Mouse (Mus musculus): ENCODE results near the gene Cdk6. TPM values are rescaled to one million over a fixed set of nuclear protein-coding genes. Genes with fewer than 3 reads are reported as not detected.
"Not testable (repeated sequence)": the region's sequence is repeated elsewhere in the genome, so short reads cannot be mapped to it uniquely, and the experiment has no call there.

Cdk6 gene
- total RNA-seq, 4 experiments from 2014 or later, result 3.5 to 9.3 (median 5.5) TPM

GRCm38 (mm10) chr5:3420832-3421228, 79.5 kb downstream of the Cdk6 start:
- no peak for DNase-seq (ENCODE audit: low spot score in 2 of 2)

GRCm38 (mm10) chr5:3433131-3433700, 91.9 kb downstream of the Cdk6 start:
- DNase-seq (ENCODE audit: low spot score in 2 of 2), result peak in 1 of 2 experiments; percentile 6

- not testable (repeated sequence) for DNase-seq (ENCODE audit: low spot score in 2 of 2)
Observed at GRCm38 (mm10) chr5:3434105-3434504, 92.8 kb downstream of the Cdk6 start.

- not testable (repeated sequence) for DNase-seq (ENCODE audit: low spot score in 2 of 2)
Observed at GRCm38 (mm10) chr5:3438453-3439003, 97.2 kb downstream of the Cdk6 start.

GRCm38 (mm10) chr5:3439386-3439785, 98.1 kb downstream of the Cdk6 start:
- DNase-seq (ENCODE audit: low spot score in 2 of 2), result not testable (repeated sequence)

GRCm38 (mm10) chr5:3442524-3442923, 101.2 kb downstream of the Cdk6 start:
- DNase-seq (ENCODE audit: low spot score in 2 of 2), result not testable (repeated sequence)

GRCm38 (mm10) chr5:3451233-3451632, 109.9 kb downstream of the Cdk6 start:
- not testable (repeated sequence) for DNase-seq (ENCODE audit: low spot score in 2 of 2)

- not testable (repeated sequence) for DNase-seq (ENCODE audit: low spot score in 2 of 2)
Observed at GRCm38 (mm10) chr5:3453946-3454345, 112.7 kb downstream of the Cdk6 start.

GRCm38 (mm10) chr5:3460907-3461306, 119.6 kb downstream of the Cdk6 start:
- no peak for DNase-seq (ENCODE audit: low spot score in 2 of 2)

GRCm38 (mm10) chr5:3461401-3461800, 120.1 kb downstream of the Cdk6 start:
- no peak for DNase-seq (ENCODE audit: low spot score in 2 of 2)

GRCm38 (mm10) chr5:3462897-3463757, 121.8 kb downstream of the Cdk6 start:
- no peak for DNase-seq (ENCODE audit: low spot score in 2 of 2)

- no peak for DNase-seq (ENCODE audit: low spot score in 2 of 2)
Observed at GRCm38 (mm10) chr5:3463758-3464157, 122.5 kb downstream of the Cdk6 start.

GRCm38 (mm10) chr5:3466069-3466877, 125.0 kb downstream of the Cdk6 start:
- no peak for DNase-seq (ENCODE audit: low spot score in 2 of 2)

- no peak for DNase-seq (ENCODE audit: low spot score in 2 of 2)
Observed at GRCm38 (mm10) chr5:3470866-3471265, 129.6 kb downstream of the Cdk6 start.

- DNase-seq (ENCODE audit: low spot score in 2 of 2), result no peak
Observed at GRCm38 (mm10) chr5:3472311-3473156, 131.2 kb downstream of the Cdk6 start.

- DNase-seq (ENCODE audit: low spot score in 2 of 2), result no peak
Observed at GRCm38 (mm10) chr5:3477711-3478110, 136.4 kb downstream of the Cdk6 start.

GRCm38 (mm10) chr5:3478216-3478615, 136.9 kb downstream of the Cdk6 start:
- DNase-seq (ENCODE audit: low spot score in 2 of 2), result no peak

- DNase-seq (ENCODE audit: low spot score in 2 of 2), result no peak
Observed at GRCm38 (mm10) chr5:3479016-3479795, 137.9 kb downstream of the Cdk6 start.

- no peak for DNase-seq (ENCODE audit: low spot score in 2 of 2)
Observed at GRCm38 (mm10) chr5:3480637-3481395, 139.5 kb downstream of the Cdk6 start.

All from layer of hippocampus, adult 8-10 months (tissue).